Mouse (Mus musculus) erythroblast, embryonic 14.5 days (primary cell): ENCODE measurements around the gene Fam102a.

Experiments
- GATA1 ChIP-seq: IDR thresholded peaks from 2 replicates; pipeline ENCODE4 v1.6.1; 2012; ENCODE audit warnings: low read length, inconsistent platforms, mixed read lengths
- TAL1 ChIP-seq: IDR thresholded peaks from 3 replicates; pipeline ENCODE4 v1.6.1; 2012; ENCODE audit warnings: low read length, inconsistent platforms, mixed read lengths

- TF ChIP-seq TAL1 (no peak), GATA1 (no peak)
Observed at GRCm38 (mm10) chr2:32505536-32505935, 29.6 kb upstream of the Fam102a start.
